Mouse (Mus musculus): ENCODE data around the gene Fam117a. TPM values are rescaled to one million over a fixed set of nuclear protein-coding genes. Genes with fewer than 3 reads are reported as not detected.
A peak's percentile ranks its signal among the peaks of the same experiment; 100 is the strongest.

Fam117a gene
- polyA plus RNA-seq, 1 experiment, result 55.8 TPM

- H3K4me3 ChIP-seq (replicated peaks; ENCODE audit: extremely low read depth, low read depth, low read length), result no peak overlapping the region
- TF ChIP-seq CTCF (IDR thresholded peaks at IDR 0.05; ENCODE audit: insufficient read depth, low read length) (no peak), POLR2A (IDR thresholded peaks at IDR 0.05; ENCODE audit: borderline replicate concordance, extremely low read depth, low read depth, low read length) (no peak)
- no peak for DNase-seq
- 46% methylated on average over 5 of the region's 5 CpGs for WGBS
- peaks cover 13% of the 10 kb centered on the region for H3K4me1 ChIP-seq (ENCODE audit: control insufficient read depth, insufficient read depth, low read length)
Observed at GRCm38 (mm10) chr11:95340664-95341063, 3.8 kb downstream of the Fam117a start.

- TF ChIP-seq POLR2A (IDR thresholded peaks at IDR 0.05; ENCODE audit: borderline replicate concordance, extremely low read depth, low read depth, low read length) (no peak), CTCF (IDR thresholded peaks at IDR 0.05; ENCODE audit: insufficient read depth, low read length) (no peak)
- peaks cover 13% of the 10 kb centered on the region for H3K4me1 ChIP-seq (ENCODE audit: control insufficient read depth, insufficient read depth, low read length)
- no peak for DNase-seq
- no peak overlapping the region for H3K4me3 ChIP-seq (replicated peaks; ENCODE audit: extremely low read depth, low read depth, low read length)
- 42% methylated on average over 4 of the region's 4 CpGs for WGBS
Observed at GRCm38 (mm10) chr11:95343180-95343579, 6.4 kb downstream of the Fam117a start.

GRCm38 (mm10) chr11:95344181-95344580 lies 7.4 kb downstream of the Fam117a start:
- WGBS, result 50% methylated on average over 2 of the region's 2 CpGs
- no peak for DNase-seq
- no peak for TF ChIP-seq POLR2A (IDR thresholded peaks at IDR 0.05; ENCODE audit: borderline replicate concordance, extremely low read depth, low read depth, low read length)
- TF ChIP-seq CTCF (IDR thresholded peaks at IDR 0.05; ENCODE audit: insufficient read depth, low read length), result no peak
- Histone ChIP-seq H3K4me1 (ENCODE audit: control insufficient read depth, insufficient read depth, low read length) (peaks cover 7% of the 10 kb centered on the region), H3K4me3 (replicated peaks; ENCODE audit: extremely low read depth, low read depth, low read length) (no peak overlapping the region)

- peaks cover 12% of the 10 kb centered on the region; the same call in 1 of the 2 replicates for H3K4me1 ChIP-seq (ENCODE audit: control insufficient read depth, insufficient read depth, low read length)
- no peak for DNase-seq
- H3K4me3 ChIP-seq (replicated peaks; ENCODE audit: extremely low read depth, low read depth, low read length), result no peak overlapping the region
- no peak for TF ChIP-seq POLR2A (IDR thresholded peaks at IDR 0.05; ENCODE audit: borderline replicate concordance, extremely low read depth, low read depth, low read length)
- TF ChIP-seq CTCF (IDR thresholded peaks at IDR 0.05; ENCODE audit: insufficient read depth, low read length), result no peak
- 54% methylated on average over 6 of the region's 6 CpGs for WGBS
Observed at GRCm38 (mm10) chr11:95350289-95350688, 13.5 kb downstream of the Fam117a start.

- peaks cover 14% of the 10 kb centered on the region; the same call in 1 of the 2 replicates for H3K4me1 ChIP-seq (ENCODE audit: control insufficient read depth, insufficient read depth, low read length)
- H3K4me3 ChIP-seq (replicated peaks; ENCODE audit: extremely low read depth, low read depth, low read length), result no peak overlapping the region
- WGBS, result 61% methylated on average over 3 of the region's 3 CpGs
- no peak for DNase-seq
- no peak for TF ChIP-seq CTCF (IDR thresholded peaks at IDR 0.05; ENCODE audit: insufficient read depth, low read length)
- TF ChIP-seq POLR2A (IDR thresholded peaks at IDR 0.05; ENCODE audit: borderline replicate concordance, extremely low read depth, low read depth, low read length), result no peak
Observed at GRCm38 (mm10) chr11:95350960-95351359, 14.1 kb downstream of the Fam117a start.

- 81% methylated on average over 2 of the region's 2 CpGs for WGBS
- TF ChIP-seq POLR2A (IDR thresholded peaks at IDR 0.05; ENCODE audit: borderline replicate concordance, extremely low read depth, low read depth, low read length) (no peak), CTCF (IDR thresholded peaks at IDR 0.05; ENCODE audit: insufficient read depth, low read length) (no peak)
- DNase-seq, result no peak
- peaks cover 21% of the 10 kb centered on the region for H3K4me1 ChIP-seq (ENCODE audit: control insufficient read depth, insufficient read depth, low read length)
- H3K4me3 ChIP-seq (replicated peaks; ENCODE audit: extremely low read depth, low read depth, low read length), result no peak overlapping the region
Observed at GRCm38 (mm10) chr11:95352686-95353085, 15.9 kb downstream of the Fam117a start.

- 50% methylated on average over 9 of the region's 9 CpGs for WGBS
- Histone ChIP-seq H3K4me3 (replicated peaks; ENCODE audit: extremely low read depth, low read depth, low read length) (no peak overlapping the region), H3K4me1 (ENCODE audit: control insufficient read depth, insufficient read depth, low read length) (peaks cover 21% of the 10 kb centered on the region)
- DNase-seq, result no peak
- TF ChIP-seq CTCF (IDR thresholded peaks at IDR 0.05; ENCODE audit: insufficient read depth, low read length) (no peak), POLR2A (IDR thresholded peaks at IDR 0.05; ENCODE audit: borderline replicate concordance, extremely low read depth, low read depth, low read length) (no peak)
Observed at GRCm38 (mm10) chr11:95353226-95353625, 16.4 kb downstream of the Fam117a start.

- 67% methylated on average over 14 of the region's 14 CpGs for WGBS
- peaks cover 21% of the 10 kb centered on the region for H3K4me1 ChIP-seq (ENCODE audit: control insufficient read depth, insufficient read depth, low read length)
- H3K4me3 ChIP-seq (replicated peaks; ENCODE audit: extremely low read depth, low read depth, low read length), result no peak overlapping the region
- no peak for DNase-seq
- TF ChIP-seq CTCF (IDR thresholded peaks at IDR 0.05; ENCODE audit: insufficient read depth, low read length) (no peak), POLR2A (IDR thresholded peaks at IDR 0.05; ENCODE audit: borderline replicate concordance, extremely low read depth, low read depth, low read length) (no peak)
Observed at GRCm38 (mm10) chr11:95354228-95354944, 17.6 kb downstream of the Fam117a start.

GRCm38 (mm10) chr11:95354945-95355660 lies 18.3 kb downstream of the Fam117a start:
- peaks cover 21% of the 10 kb centered on the region for H3K4me1 ChIP-seq (ENCODE audit: control insufficient read depth, insufficient read depth, low read length)
- no peak overlapping the region for H3K4me3 ChIP-seq (replicated peaks; ENCODE audit: extremely low read depth, low read depth, low read length)
- WGBS, result 72% methylated on average over 12 of the region's 12 CpGs
- TF ChIP-seq CTCF (IDR thresholded peaks at IDR 0.05; ENCODE audit: insufficient read depth, low read length), result no peak
- TF ChIP-seq POLR2A (IDR thresholded peaks at IDR 0.05; ENCODE audit: borderline replicate concordance, extremely low read depth, low read depth, low read length), result no peak
- no peak for DNase-seq

- TF ChIP-seq POLR2A (IDR thresholded peaks at IDR 0.05; ENCODE audit: borderline replicate concordance, extremely low read depth, low read depth, low read length) (no peak), CTCF (IDR thresholded peaks at IDR 0.05; ENCODE audit: insufficient read depth, low read length) (no peak)
- peaks cover 18% of the 10 kb centered on the region for H3K4me1 ChIP-seq (ENCODE audit: control insufficient read depth, insufficient read depth, low read length)
- 76% methylated on average over 5 of the region's 5 CpGs for WGBS
- DNase-seq, result no peak
- H3K4me3 ChIP-seq (replicated peaks; ENCODE audit: extremely low read depth, low read depth, low read length), result peak overlapping the region; percentile 34
Observed at GRCm38 (mm10) chr11:95355661-95356011, 18.8 kb downstream of the Fam117a start.
